Mouse (Mus musculus): ENCODE results near the gene Sema6d. TPM values are rescaled to one million over a fixed set of nuclear protein-coding genes. Genes with fewer than 3 reads are reported as not detected.
A peak's percentile ranks its signal among the peaks of the same experiment; 100 is the strongest.
"Not testable (repeated sequence)": the region's sequence is repeated elsewhere in the genome, so short reads cannot be mapped to it uniquely, and the experiment has no call there.

The Sema6d gene
- total RNA-seq, 2 experiments from 2014 or later = 5.7 to 10.4 TPM

GRCm38 (mm10) chr2:124329473-124330130 is 239.8 kb downstream of the Sema6d start:
- DNase-seq = no peak
- intact Hi-C loops (cut with DNase I) = no loop called here
- no peak overlapping the region for H3K27ac ChIP-seq
- H3K4me3 ChIP-seq = no peak overlapping the region
- no peak for TF ChIP-seq CTCF (IDR thresholded peaks at IDR 0.05)

GRCm38 (mm10) chr2:124332890-124333289 is 243.1 kb downstream of the Sema6d start:
- intact Hi-C loops (cut with DNase I) = no loop called here
- TF ChIP-seq CTCF (IDR thresholded peaks at IDR 0.05) = no peak
- Histone ChIP-seq H3K4me3 (no peak overlapping the region), H3K27ac (no peak overlapping the region)
- no peak for DNase-seq

- peak; percentile 30 for TF ChIP-seq CTCF (IDR thresholded peaks at IDR 0.05)
- DNase-seq; H3K4me3 ChIP-seq; intact Hi-C loops (cut with DNase I); H3K27ac ChIP-seq: not testable (repeated sequence)
Observed at GRCm38 (mm10) chr2:124334655-124335054, 244.9 kb downstream of the Sema6d start.

GRCm38 (mm10) chr2:124338296-124338695 is 248.5 kb downstream of the Sema6d start:
- no peak for DNase-seq
- intact Hi-C loops (cut with DNase I) = no loop called here
- no peak for TF ChIP-seq CTCF (IDR thresholded peaks at IDR 0.05)
- Histone ChIP-seq H3K4me3 (no peak overlapping the region), H3K27ac (no peak overlapping the region)

- Histone ChIP-seq H3K27ac (no peak overlapping the region), H3K4me3 (no peak overlapping the region)
- intact Hi-C loops (cut with DNase I) = no loop called here
- no peak for DNase-seq
- TF ChIP-seq CTCF (IDR thresholded peaks at IDR 0.05) = no peak
Observed at GRCm38 (mm10) chr2:124354191-124354590, 264.4 kb downstream of the Sema6d start.

- no peak for DNase-seq
- H3K4me3 ChIP-seq = no peak overlapping the region
- no peak for TF ChIP-seq CTCF (IDR thresholded peaks at IDR 0.05)
- H3K27ac ChIP-seq = no peak overlapping the region
- intact Hi-C loops (cut with DNase I) = no loop called here
Observed at GRCm38 (mm10) chr2:124354716-124355115, 264.9 kb downstream of the Sema6d start.

- H3K4me3 ChIP-seq = no peak overlapping the region
- intact Hi-C loops (cut with DNase I) = no loop called here
- no peak for TF ChIP-seq CTCF (IDR thresholded peaks at IDR 0.05)
- H3K27ac ChIP-seq = peak overlapping the region; percentile 25; the same call in 1 of the 2 replicates
- no peak for DNase-seq
Observed at GRCm38 (mm10) chr2:124369291-124369690, 279.5 kb downstream of the Sema6d start.

- DNase-seq = peak; percentile 85
- no peak overlapping the region for H3K4me3 ChIP-seq
- peak overlapping the region; percentile 40 for H3K27ac ChIP-seq
- TF ChIP-seq CTCF (IDR thresholded peaks at IDR 0.05) = no peak
- intact Hi-C loops (cut with DNase I) = no loop called here
Observed at GRCm38 (mm10) chr2:124369991-124370390, 280.2 kb downstream of the Sema6d start.

GRCm38 (mm10) chr2:124371363-124371762 is 281.6 kb downstream of the Sema6d start:
- Histone ChIP-seq H3K4me3 (no peak overlapping the region), H3K27ac (no peak overlapping the region)
- DNase-seq = no peak
- TF ChIP-seq CTCF (IDR thresholded peaks at IDR 0.05) = no peak
- intact Hi-C loops (cut with DNase I) = no loop called here

- no peak for TF ChIP-seq CTCF (IDR thresholded peaks at IDR 0.05)
- no peak overlapping the region for H3K27ac ChIP-seq
- DNase-seq = no peak
- H3K4me3 ChIP-seq = no peak overlapping the region
- intact Hi-C loops (cut with DNase I) = no loop called here
Observed at GRCm38 (mm10) chr2:124385053-124385452, 295.3 kb downstream of the Sema6d start.

- no peak for DNase-seq
- Histone ChIP-seq H3K27ac (no peak overlapping the region), H3K4me3 (no peak overlapping the region)
- intact Hi-C loops (cut with DNase I) = no loop called here
- no peak for TF ChIP-seq CTCF (IDR thresholded peaks at IDR 0.05)
Observed at GRCm38 (mm10) chr2:124385722-124386121, 296.0 kb downstream of the Sema6d start.

- DNase-seq = no peak
- H3K4me3 ChIP-seq = no peak overlapping the region
- H3K27ac ChIP-seq = no peak overlapping the region
- peak; percentile 19; the same call in 1 of the 2 replicates for TF ChIP-seq CTCF (IDR thresholded peaks at IDR 0.05)
- intact Hi-C loops (cut with DNase I) = no loop called here
Observed at GRCm38 (mm10) chr2:124388269-124388668, 298.5 kb downstream of the Sema6d start.

GRCm38 (mm10) chr2:124396733-124397132 is 307.0 kb downstream of the Sema6d start:
- no peak for DNase-seq
- intact Hi-C loops (cut with DNase I) = no loop called here
- TF ChIP-seq CTCF (IDR thresholded peaks at IDR 0.05) = no peak
- Histone ChIP-seq H3K4me3 (no peak overlapping the region), H3K27ac (no peak overlapping the region)

GRCm38 (mm10) chr2:124397304-124397703 is 307.5 kb downstream of the Sema6d start:
- intact Hi-C loops (cut with DNase I) = no loop called here
- no peak for TF ChIP-seq CTCF (IDR thresholded peaks at IDR 0.05)
- no peak overlapping the region for H3K27ac ChIP-seq
- no peak for DNase-seq
- H3K4me3 ChIP-seq = no peak overlapping the region
